Mouse (Mus musculus): ENCODE data around the gene Gm49355. TPM values are rescaled to one million over a fixed set of nuclear protein-coding genes. Genes with fewer than 3 reads are reported as not detected.

Gene Gm49355
- total RNA-seq, 2 experiments from 2014 or later, result 0.32 TPM; not detected in 1

Other genes with a start within 250 kb of the Gm49355 start
- 10 to 100 TPM; 27.3 to 29.8 TPM for gene 3830406C13Rik, start 197 bp downstream of the Gm49355 start, total RNA-seq (2021)
- 10 to 100 TPM; 20.4 to 30.9 TPM for gene Fezf2, start 64.2 kb downstream of the Gm49355 start, total RNA-seq (2021)